Mouse (Mus musculus) kidney, adult 2 months (tissue): Measurements from ENCODE around the gene Napepld.

ENCODE experiments used
- CTCF ChIP-seq: fragments of 200-500 bp; conservative IDR thresholded peaks from 2 replicates; pipeline ENCODE4 v1.5.1; 2011; ENCODE audit warnings: low read depth, mild to moderate bottlenecking, control low read depth, low read length, moderate library complexity, mixed read lengths; ENCODE audit not compliant: insufficient read depth, insufficient read length
- POLR2A ChIP-seq: fragments of 200-500 bp; IDR thresholded peaks from one replicate; pipeline ENCODE4 v1.6.1; 2011; ENCODE audit warnings: low read depth, low read length, control low read depth

GRCm38 (mm10) chr5:21724872-21725271 is 23.7 kb upstream of the Napepld start:
- TF ChIP-seq CTCF (no peak), POLR2A (no peak)
